Mouse (Mus musculus) adrenal gland (tissue): Measurements from ENCODE around the gene Rps28.
"Not testable (repeated sequence)": the region's sequence is repeated elsewhere in the genome, so short reads cannot be mapped to it uniquely, and the experiment has no call there.

Experiments used
- intact Hi-C: fragments of 180-260 bp; cut with DNase I; formaldehyde crosslinking; loops from one replicate; pipeline ENCODE4 v1.15.1; 2025
- long read RNA-seq, 2 experiments: library from polyadenylated mRNA; unstranded; transcript quantifications; one replicate each; pipeline ENCODE4 v2.0.0; 2020; ENCODE audit warnings: borderline replicate concordance in 1 of 2; ENCODE audit not compliant: insufficient replicate concordance in 1 of 2

Rps28 gene
- long read RNA-seq, experiment 1, transcript Rps28-201 (4 exons, 392 nt): minor isoform, 145 of 579 reads
- long read RNA-seq, experiment 1, transcript Rps28-205 (4 exons, 382 nt): major isoform, 422 of 579 reads
- long read RNA-seq, experiment 1, partial matches to known transcripts: 0 of 579 reads
- long read RNA-seq, experiment 1, other reads (novel, unspliced or antisense): 11 of 579 reads
- long read RNA-seq, experiment 2, transcript Rps28-205 (4 exons, 382 nt): major isoform, 347 of 471 reads
- long read RNA-seq, experiment 2, transcript Rps28-201 (4 exons, 392 nt): minor isoform, 114 of 471 reads
- long read RNA-seq, experiment 2, partial matches to known transcripts: 3 of 471 reads
- long read RNA-seq, experiment 2, other reads (novel, unspliced or antisense): 3 of 471 reads

DNA sequence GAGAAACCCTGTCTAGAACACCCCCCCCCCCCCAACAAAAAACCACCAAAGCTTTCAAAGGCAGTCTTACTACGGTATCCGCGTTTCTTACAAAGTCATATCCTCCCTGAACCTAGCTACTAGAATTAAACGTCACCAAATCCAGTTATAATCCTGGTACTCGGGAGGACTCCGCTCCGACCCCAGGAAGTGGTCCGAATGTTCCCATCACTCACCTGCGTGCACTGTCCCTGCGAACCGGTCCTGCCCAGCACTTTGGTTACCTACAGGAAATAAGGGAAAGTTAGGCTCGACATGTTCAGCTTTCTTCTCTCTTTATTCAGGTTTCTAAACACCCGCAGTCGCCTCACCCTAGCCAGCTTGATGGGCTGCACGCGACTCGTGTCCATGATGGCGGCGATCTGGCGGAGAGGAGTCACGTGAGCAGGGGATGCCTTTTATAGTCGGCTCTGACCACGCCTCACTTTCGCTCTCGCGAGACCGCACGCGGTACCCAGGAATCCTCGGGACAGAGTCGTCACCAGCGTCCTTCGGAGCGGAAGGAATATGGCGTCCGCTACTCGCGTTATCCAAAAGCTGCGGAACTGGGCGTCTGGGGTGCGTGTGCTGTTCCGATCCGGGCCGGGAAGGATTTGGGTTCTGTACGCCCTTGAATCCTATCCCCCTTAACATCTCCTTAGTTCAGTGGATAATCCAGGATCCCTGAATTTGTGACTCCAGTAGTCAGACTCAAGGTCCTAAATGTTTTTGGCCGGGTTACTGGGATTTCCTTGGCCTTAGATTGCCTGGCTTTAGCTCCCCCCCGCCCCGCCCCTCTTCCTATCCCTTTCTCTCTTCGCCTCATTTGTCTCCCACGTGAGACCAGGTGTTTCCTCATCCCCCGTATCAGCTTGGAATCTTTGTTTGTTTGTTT, at the start of gene Rps28, which contains the start of gene Ndufa7:
Gene Rps28 (minus strand): TSS at position 479 of the 913 bp plus-strand sequence.
Gene Ndufa7 (plus strand): TSS at position 489 of the 913 bp plus-strand sequence.
- intact Hi-C loops: no loop called here

DNA sequence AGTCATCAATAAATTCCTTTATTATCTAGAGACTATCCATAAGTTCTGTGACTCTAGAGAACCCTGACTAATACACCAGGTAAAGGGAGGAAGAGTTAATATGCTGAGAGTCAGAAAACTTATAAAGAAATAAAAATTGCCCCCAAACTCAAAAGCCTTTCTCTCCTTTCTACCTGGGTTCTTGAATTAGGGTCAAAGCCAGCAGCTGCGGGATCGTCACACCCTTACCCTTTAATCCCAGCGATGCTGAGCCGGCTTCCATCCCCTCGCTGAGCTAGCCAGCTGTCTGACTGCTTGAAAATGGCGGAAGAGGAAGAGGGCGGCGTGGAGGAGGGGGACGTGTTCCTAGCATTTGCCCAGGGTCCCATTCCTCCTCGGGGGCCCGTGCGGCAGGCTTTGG, 49.2 kb upstream of the Rps28 start, which contains the start of gene Gm7029:
Gene Gm7029 (plus strand): TSS at position 301 of the 400 bp plus-strand sequence.
- intact Hi-C loops: not testable (repeated sequence)

DNA sequence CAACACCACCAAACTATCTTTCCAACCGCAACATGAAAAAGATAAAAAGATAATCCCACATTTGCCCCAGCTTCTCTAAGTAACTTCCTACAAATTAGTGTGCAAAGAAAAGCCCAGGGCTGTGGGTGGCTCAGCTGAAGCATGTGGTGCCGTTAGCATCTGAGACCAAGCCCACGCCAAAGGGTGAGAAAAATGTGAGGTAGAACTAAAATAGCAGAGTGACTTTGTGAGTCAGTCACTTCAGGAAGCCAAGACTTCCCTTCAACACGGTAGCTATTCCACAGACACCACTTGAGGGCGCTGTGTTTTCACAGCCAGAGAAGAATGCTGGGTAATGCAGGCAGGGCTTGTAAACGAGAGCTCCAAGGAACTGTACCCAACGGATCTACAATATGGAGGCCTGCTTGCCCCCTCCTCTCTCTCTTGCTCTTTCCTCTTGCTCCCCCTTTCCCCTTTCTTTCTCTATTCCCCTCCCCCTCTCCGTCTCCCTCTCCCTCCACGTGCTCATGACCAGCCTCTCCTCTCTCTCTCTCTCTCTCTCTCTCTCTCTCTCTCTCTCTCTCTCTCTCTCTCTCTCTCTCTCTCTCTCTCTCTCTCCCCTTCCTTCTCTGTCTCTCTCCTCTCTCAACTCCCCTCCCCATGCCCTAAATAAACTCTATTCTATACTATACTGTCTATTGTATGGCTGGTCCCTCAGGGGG, 41.1 kb upstream of the Rps28 start:
- intact Hi-C loops: no loop called here

- intact Hi-C loops: no loop called here
Observed at GRCm38 (mm10) chr17:33857816-33858215, 33.5 kb upstream of the Rps28 start.

DNA sequence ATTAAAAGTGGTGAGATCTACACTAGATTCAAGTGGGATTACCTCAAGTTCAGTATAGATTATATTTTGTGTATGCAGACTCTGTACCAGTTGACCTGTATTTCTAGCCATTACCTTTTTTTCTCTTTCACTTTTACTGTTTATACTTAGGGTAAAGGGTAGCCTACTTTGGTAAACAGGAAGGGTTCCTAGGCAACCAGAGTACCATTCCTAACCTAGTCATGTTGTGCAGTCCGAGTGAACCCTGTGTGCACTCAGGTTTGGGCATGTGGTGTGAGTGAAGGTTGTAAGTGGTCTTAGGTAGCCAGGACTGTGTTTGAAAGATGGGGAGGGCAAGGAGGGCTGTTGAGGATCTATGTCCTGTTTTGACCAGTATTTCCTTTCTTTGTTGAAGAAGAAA, 27.0 kb upstream of the Rps28 start:
- intact Hi-C loops: no loop called here

GRCm38 (mm10) chr17:33848139-33848538, 23.8 kb upstream of the Rps28 start:
- intact Hi-C loops: no loop called here

GRCm38 (mm10) chr17:33844196-33844595, 19.8 kb upstream of the Rps28 start:
- intact Hi-C loops: no loop called here

- intact Hi-C loops: no loop called here
Observed at GRCm38 (mm10) chr17:33842966-33843795, 18.8 kb upstream of the Rps28 start, which contains the start of gene Cd320. Gene Cd320, plus strand, starts transcription at chr17:33843091.

DNA sequence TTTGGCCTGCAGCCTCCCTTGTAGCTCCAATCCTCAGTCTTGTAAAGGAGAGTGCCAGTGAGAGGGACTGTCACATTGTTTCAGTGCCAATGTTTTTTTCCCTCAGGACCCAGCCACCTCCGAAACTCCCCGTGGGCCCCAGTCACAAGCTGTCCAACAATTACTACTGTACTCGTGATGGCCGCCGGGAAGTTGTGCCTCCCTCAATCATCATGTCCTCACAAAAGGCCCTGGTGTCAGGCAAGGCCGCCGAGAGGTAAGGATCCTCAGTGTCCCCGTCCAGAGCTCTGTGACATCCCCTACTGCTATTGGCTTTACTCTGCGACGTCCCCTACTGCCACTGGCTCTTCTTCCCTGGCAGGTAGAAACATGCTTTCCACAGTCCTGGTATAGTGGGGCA, 5.2 kb upstream of the Rps28 start:
- intact Hi-C loops: no loop called here

- intact Hi-C loops: no loop called here
Observed at GRCm38 (mm10) chr17:33828892-33829291, 4.5 kb upstream of the Rps28 start.

DNA sequence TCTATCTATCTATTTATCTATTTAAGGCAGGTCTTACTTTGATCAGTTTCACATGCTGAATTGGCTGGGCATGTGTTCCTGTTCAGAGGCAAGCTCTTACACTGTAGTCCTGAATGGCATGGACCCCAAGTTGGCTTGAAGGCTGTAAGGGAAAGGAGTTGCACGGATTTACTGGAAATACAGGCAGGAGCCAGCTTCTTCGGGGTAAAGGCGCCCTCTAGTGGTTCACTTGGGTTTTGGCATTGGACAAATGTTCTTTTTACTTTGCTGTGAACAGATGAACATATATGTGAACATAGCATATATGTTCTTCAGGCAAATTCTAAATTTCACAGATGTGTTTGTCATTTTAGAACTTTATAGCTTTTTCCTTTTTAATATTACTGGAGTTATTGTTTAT, 2.5 kb upstream of the Rps28 start:
- intact Hi-C loops: no loop called here

GRCm38 (mm10) chr17:33825462-33825861, 1.1 kb upstream of the Rps28 start:
- intact Hi-C loops: no loop called here

GRCm38 (mm10) chr17:33824997-33825330, 602 bp upstream of the Rps28 start:
- intact Hi-C loops: not testable (repeated sequence)

- intact Hi-C loops: not testable (repeated sequence)
Observed at GRCm38 (mm10) chr17:33823171-33823570, 1.2 kb downstream of the Rps28 start.

- intact Hi-C loops: no loop called here
Observed at GRCm38 (mm10) chr17:33822436-33822959, 1.9 kb downstream of the Rps28 start.

DNA sequence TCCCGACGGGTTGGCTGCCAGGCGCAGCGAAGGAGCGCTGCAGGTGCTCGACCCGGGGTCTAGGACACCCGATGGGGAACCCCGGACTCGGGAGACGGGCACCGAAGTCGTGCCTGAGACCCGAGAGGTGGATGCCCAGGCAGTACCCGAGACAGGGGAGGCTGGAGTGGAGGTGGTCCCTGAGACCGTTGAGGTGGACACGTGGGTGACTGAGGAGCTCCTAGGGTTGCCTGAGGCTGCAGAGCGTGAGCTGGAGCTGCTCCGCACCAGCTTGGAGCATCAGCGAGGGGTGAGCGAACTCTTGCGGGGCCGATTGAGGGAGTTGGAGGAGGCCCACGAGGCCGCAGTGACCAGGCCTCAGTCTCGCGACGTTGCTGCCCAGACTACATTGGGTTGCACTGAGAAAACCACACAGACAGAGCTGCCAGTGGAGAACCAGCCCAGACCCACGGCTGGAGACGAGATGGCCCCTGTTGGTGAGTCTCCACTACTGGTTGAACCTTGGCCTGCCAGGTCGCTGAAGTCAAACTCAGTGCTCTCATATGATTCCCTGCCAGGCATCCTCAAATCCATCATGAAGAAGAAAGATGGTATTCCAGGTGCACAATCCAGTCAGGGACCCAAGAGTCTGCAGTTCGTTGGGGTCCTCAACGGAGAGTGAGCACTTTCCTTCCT, 6.3 kb downstream of the Rps28 start:
- intact Hi-C loops: no loop called here

DNA sequence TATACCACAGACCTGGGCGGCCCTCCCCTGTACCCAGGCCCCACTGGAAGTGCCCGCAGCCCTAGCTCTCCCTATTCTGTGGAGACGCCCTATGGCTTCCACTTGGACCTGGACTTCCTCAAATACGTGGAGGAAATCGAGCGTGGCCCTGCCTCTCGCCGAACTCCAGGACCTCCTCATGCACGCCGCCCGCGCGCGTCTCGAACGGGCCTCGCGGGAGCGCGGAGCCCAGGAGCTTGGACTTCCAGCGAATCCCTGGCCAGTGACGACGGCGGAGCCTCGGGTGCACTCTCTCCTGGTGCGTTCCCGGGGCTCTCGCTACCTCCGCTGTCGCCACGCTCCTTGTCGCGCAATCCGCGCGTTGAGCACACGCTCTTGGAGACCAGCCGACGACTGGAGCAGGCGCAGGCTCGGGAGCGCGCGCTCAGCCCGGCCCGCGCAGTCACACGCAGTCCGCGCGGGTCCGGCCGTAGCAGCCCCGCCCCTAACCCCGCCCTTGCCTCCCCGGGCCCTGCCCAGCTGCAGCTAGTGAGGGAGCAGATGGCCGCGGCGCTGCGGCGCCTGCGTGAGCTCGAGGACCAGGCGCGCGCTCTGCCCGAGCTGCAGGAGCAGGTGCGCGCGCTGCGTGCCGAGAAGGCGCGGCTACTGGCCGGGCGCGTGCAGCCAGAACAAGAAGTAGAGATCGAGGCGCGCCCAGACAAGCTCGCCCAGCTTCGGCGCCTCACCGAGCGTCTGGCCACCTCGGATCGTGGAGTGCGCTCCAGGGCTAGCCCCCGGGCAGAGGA, 7.0 kb downstream of the Rps28 start:
- intact Hi-C loops: no loop called here

DNA sequence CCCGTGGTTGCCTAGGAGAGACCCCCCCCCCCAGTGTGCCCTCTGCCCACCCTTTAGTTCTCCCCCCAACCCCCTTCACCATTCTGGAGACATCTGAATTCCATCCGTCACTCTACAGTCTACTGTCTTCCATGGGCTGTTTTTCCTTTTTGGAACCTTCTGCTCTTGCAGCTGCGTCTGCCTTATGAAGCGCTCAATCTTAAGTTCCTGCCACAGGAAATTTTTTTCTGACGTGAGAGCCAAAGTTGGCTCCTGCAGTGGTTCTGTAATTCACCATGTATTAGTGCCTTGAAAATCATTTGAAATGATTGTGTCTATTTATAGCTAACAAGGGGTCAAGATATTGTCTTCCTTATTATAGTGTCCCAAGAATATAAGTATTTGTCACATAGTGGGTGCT, 7.8 kb downstream of the Rps28 start:
- intact Hi-C loops: no loop called here

- intact Hi-C loops: no loop called here
Observed at GRCm38 (mm10) chr17:33815399-33815798, 9.0 kb downstream of the Rps28 start.
